Comparison of ENCODE assay signal across 18 mouse cellular contexts in the genomic region with DNA sequence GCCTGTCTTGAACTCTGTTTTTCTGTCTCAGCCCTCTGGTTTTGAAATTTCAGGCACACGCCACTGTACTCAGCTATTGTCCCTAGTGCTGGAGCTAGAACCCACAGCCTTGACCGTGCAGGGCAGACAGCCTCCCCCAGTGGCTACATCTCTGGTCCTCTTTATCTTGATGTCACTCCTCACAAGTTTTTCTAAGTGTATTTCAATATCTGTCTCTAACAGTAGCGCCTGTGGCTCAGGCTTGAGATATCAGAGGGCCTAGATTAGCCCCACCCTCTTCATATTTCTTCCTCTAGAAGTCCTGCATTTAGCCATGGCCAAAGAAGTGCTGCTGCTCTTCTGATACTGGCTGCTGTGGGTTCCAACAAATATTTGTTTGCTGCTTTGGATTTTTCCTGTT. TPM values are rescaled to one million over a fixed set of nuclear protein-coding genes. Genes with fewer than 3 reads are reported as not detected.
DNase-seq lines count a peak whose midpoint lies in the region; ATAC-seq and TF ChIP-seq lines count a peak whose summit lies in the region.
"Had no signal": no experiment of that assay in that cellular context is flagged by ENCODE, and none has a peak within 500 bp of the region (broad histone marks: within the 10 kb centered on the region; RNA-seq: fewer than 3 reads in every experiment).

No protein-coding gene starts in this region.

- TF ChIP-seq CTCF in bone marrow, adult 2 months (IDR thresholded peaks at IDR 0.05; ENCODE audit: control insufficient read depth, insufficient read depth, low read length), result no peak

- no peak overlapping the region for H3K27ac ChIP-seq in heart, embryonic 13.5 days (replicated peaks)
- peak overlapping the region; percentile 57; the same call in 1 of the 2 replicates for H3K27ac ChIP-seq in bone marrow, adult 2 months (ENCODE audit: control insufficient read depth, insufficient read depth, low read depth, low read length, poor library complexity)
- H3K27ac ChIP-seq in intestine, embryonic 16.5 days (ENCODE audit: low read length), result no peak overlapping the region
- H3K27ac ChIP-seq: hindbrain, embryonic 12.5 days; limb, embryonic 10.5 days had no signal

- no peak overlapping the region for H3K4me3 ChIP-seq in heart, embryonic 13.5 days
- H3K4me3 ChIP-seq in bone marrow, adult 2 months (replicated peaks; ENCODE audit: control insufficient read depth, low read depth, low read length), result no peak overlapping the region
- H3K4me3 ChIP-seq in intestine, embryonic 16.5 days (ENCODE audit: low read length), result no peak overlapping the region
- H3K4me3 ChIP-seq: hindbrain, embryonic 12.5 days; limb, embryonic 10.5 days had no signal

- H3K27me3 ChIP-seq in heart, embryonic 13.5 days (replicated peaks), result no peaks in the 10 kb centered on the region
- H3K27me3 ChIP-seq in intestine, embryonic 16.5 days (replicated peaks; ENCODE audit: control insufficient read depth, insufficient read depth, low read length), result no peaks in the 10 kb centered on the region
- H3K27me3 ChIP-seq: hindbrain, embryonic 12.5 days had no signal

- intact Hi-C loops in heart, postnatal 36 days (cut with DNase I), result no loop called here

- no peak for DNase-seq in heart, postnatal 36 days
- DNase-seq in left cerebral cortex, adult 11 months (ENCODE audit: low spot score), result no peak
- no peak for DNase-seq in frontal cortex, postnatal 36 days (ENCODE audit: low spot score in 2 of 2)
- no peak for DNase-seq in layer of hippocampus, postnatal 14 days (ENCODE audit: low spot score in 2 of 2)
- DNase-seq: adrenal gland, postnatal 10 days; cerebellum, postnatal 14 days; gastrocnemius, postnatal 10 days; kidney, postnatal 14 days; layer of hippocampus, adult 9-11 months; lung, embryonic 14.5 days; right cerebral cortex, postnatal 4 days had no signal

- H3K36me3 ChIP-seq in heart, embryonic 13.5 days, result peaks cover 93% of the 10 kb centered on the region
- no peaks in the 10 kb centered on the region for H3K36me3 ChIP-seq in intestine, embryonic 16.5 days (ENCODE audit: control insufficient read depth, insufficient read depth, low read length)

- H3K4me2 ChIP-seq in heart, embryonic 13.5 days, result no peak overlapping the region
- no peak overlapping the region for H3K4me2 ChIP-seq in intestine, embryonic 16.5 days (ENCODE audit: low read depth, low read length)
- H3K4me2 ChIP-seq: hindbrain, embryonic 12.5 days; lung, embryonic 14.5 days had no signal

- ATAC-seq in heart, embryonic 13.5 days (ENCODE audit: extremely low read depth, insufficient number of reproducible peaks, low FRiP score, low TSS enrichment), result 0 out of 2 replicates have a peak, but pooled peaks have one; percentile 37
- ATAC-seq in intestine, embryonic 16.5 days, result peak; percentile 78
- peak; percentile 35 for ATAC-seq in megakaryocyte, adult 5-6 weeks (ENCODE audit: poor library complexity, severe bottlenecking)
- ATAC-seq: midbrain, embryonic 16.5 days had no signal

- no peaks in the 10 kb centered on the region for H3K9me3 ChIP-seq in heart, embryonic 13.5 days
- no peaks in the 10 kb centered on the region for H3K9me3 ChIP-seq in intestine, embryonic 16.5 days (ENCODE audit: control insufficient read depth, low read length)
- H3K9me3 ChIP-seq: hindbrain, embryonic 12.5 days; limb, embryonic 10.5 days had no signal

- WGBS in heart, embryonic 13.5 days, result 78% methylated on average over 3 of the region's 3 CpGs
- 61% methylated on average over 3 of the region's 3 CpGs for WGBS in bone marrow, adult 2 months
- 93% methylated on average over 3 of the region's 3 CpGs for WGBS in intestine, embryonic 16.5 days

- no peak overlapping the region for H3K9ac ChIP-seq in heart, embryonic 13.5 days
- H3K9ac ChIP-seq in intestine, embryonic 16.5 days (ENCODE audit: low read depth, low read length), result no peak overlapping the region
- H3K9ac ChIP-seq: hindbrain, embryonic 12.5 days; lung, embryonic 14.5 days had no signal

- no peak for TF ChIP-seq POLR2A in bone marrow, adult 2 months (IDR thresholded peaks at IDR 0.05; ENCODE audit: borderline replicate concordance, control insufficient read depth, low read depth, low read length)

- no peaks in the 10 kb centered on the region for H3K4me1 ChIP-seq in heart, embryonic 13.5 days
- peaks cover 3% of the 10 kb centered on the region for H3K4me1 ChIP-seq in bone marrow, adult 2 months (ENCODE audit: control insufficient read depth, insufficient read depth, low read length)
- no peaks in the 10 kb centered on the region for H3K4me1 ChIP-seq in intestine, embryonic 16.5 days (ENCODE audit: control insufficient read depth, insufficient read depth, low read length)
- H3K4me1 ChIP-seq: hindbrain, embryonic 12.5 days; limb, embryonic 10.5 days had no signal

RNA-seq across cellular contexts. Expression of gene Golgb1, which starts 15.6 kb away (rescaled TPM):
- polyA plus RNA-seq in heart, embryonic 13.5 days (2015; fragmentation: Nextera tagmentation; extraction: Ambion mirVana), result 61.9 and 64.3 TPM in 2 replicates
- 10 to 100 TPM; 45.5 to 46.8 TPM for total RNA-seq in heart, postnatal 36 days (2021)
- polyA plus RNA-seq in bone marrow, adult 2 months (2011; ENCODE audit: insufficient read depth, insufficient read length, low replicate concordance, missing spikeins), result 10.4 and 14.5 TPM in 2 replicates
- polyA plus RNA-seq in intestine, embryonic 16.5 days (2015; fragmentation: Nextera tagmentation; extraction: Ambion mirVana), result 76.8 and 91.0 TPM in 2 replicates
- 7.9 and 13.2 TPM in 2 replicates for total RNA-seq in megakaryocyte, adult 5-6 weeks (2015)
- 25.9 and 35.8 TPM in 2 replicates for total RNA-seq in megakaryocyte, adult 5-6 weeks (2017)
- 10 to 100 TPM; 68.8 to 73.3 TPM for total RNA-seq in layer of hippocampus, postnatal 14 days (2021)

RNA-seq across cellular contexts. Expression of gene Eaf2, which starts 15.8 kb away (rescaled TPM):
- polyA plus RNA-seq in heart, embryonic 13.5 days (2015; fragmentation: Nextera tagmentation; extraction: Ambion mirVana), result 0.40 and 0.97 TPM in 2 replicates
- total RNA-seq in heart, postnatal 36 days (2021), result under 1 TPM; 0.54 to 0.78 TPM
- 3.5 and 9.2 TPM in 2 replicates for polyA plus RNA-seq in bone marrow, adult 2 months (2011; ENCODE audit: insufficient read depth, insufficient read length, low replicate concordance, missing spikeins)
- 1.5 and 1.9 TPM in 2 replicates for polyA plus RNA-seq in intestine, embryonic 16.5 days (2015; fragmentation: Nextera tagmentation; extraction: Ambion mirVana)
- 0.29 and 0.75 TPM in 2 replicates for total RNA-seq in megakaryocyte, adult 5-6 weeks (2015)
- total RNA-seq in megakaryocyte, adult 5-6 weeks (2017), result 0.57 and 2.6 TPM in 2 replicates
- 1 to 10 TPM; 1.5 to 3.0 TPM for total RNA-seq in layer of hippocampus, postnatal 14 days (2021)

RNA-seq across cellular contexts. Expression of gene Hcls1, which starts 44.2 kb away (rescaled TPM):
- polyA plus RNA-seq in heart, embryonic 13.5 days (2015; fragmentation: Nextera tagmentation; extraction: Ambion mirVana), result 5.5 and 5.8 TPM in 2 replicates
- 10 to 100 TPM in 1 of 2 experiments, 1 to 10 TPM in 1; 8.2 to 10.8 TPM for total RNA-seq in heart, postnatal 36 days (2021)
- polyA plus RNA-seq in bone marrow, adult 2 months (2011; ENCODE audit: insufficient read depth, insufficient read length, low replicate concordance, missing spikeins), result 88.0 and 129 TPM in 2 replicates
- 18.2 and 20.6 TPM in 2 replicates for polyA plus RNA-seq in intestine, embryonic 16.5 days (2015; fragmentation: Nextera tagmentation; extraction: Ambion mirVana)
- total RNA-seq in megakaryocyte, adult 5-6 weeks (2015), result 53.0 and 69.8 TPM in 2 replicates
- 404 and 424 TPM in 2 replicates for total RNA-seq in megakaryocyte, adult 5-6 weeks (2017)
- 1 to 10 TPM; 4.5 to 4.8 TPM for total RNA-seq in layer of hippocampus, postnatal 14 days (2021)

Comparison
In these comparisons a context has a peak if more than half of its experiments do, and no peak if none do; other contexts are left out.
1. RNA of gene Hcls1, which starts 44.2 kb away (total RNA-seq): 53.0 to 424 TPM in megakaryocyte, adult 5-6 weeks; 8.2 to 10.8 TPM in heart, postnatal 36 days and 4.5 to 4.8 TPM in layer of hippocampus, postnatal 14 days; every median in the first group is over 4 times any median in the second.
2. Peak in every context shown above with its lines, with median percentiles within 50 percentile points of each other: ATAC-seq.